Mouse (Mus musculus) embryonic stem cell, embryonic (primary cell): ENCODE measurements around the gene Sema5b.
"Not testable (repeated sequence)": the region's sequence is repeated elsewhere in the genome, so short reads cannot be mapped to it uniquely, and the experiment has no call there.

Experiments used
- CTCF ChIA-PET, 4 experiments: fragments of 300-600 bp in 2 of 4; fragments of 350-600 bp in 2 of 4; sonication (Branson Sonifier 250); formaldehyde crosslinking; loops; one replicate each; lab custom pipeline; 2022; ENCODE audit warnings: inconsistent platforms in 2 of 4; lab: Charles Lee
- POLR2A ChIA-PET, 4 experiments: fragments of 300-600 bp in 2 of 4; fragments of 350-600 bp in 2 of 4; sonication (Branson Sonifier 250); formaldehyde crosslinking; loops; one replicate each; lab custom pipeline; 2022; ENCODE audit warnings: antibody characterized with exemption in 4 of 4, inconsistent platforms in 1 of 4; lab: Charles Lee

The Sema5b gene

GRCm38 (mm10) chr16:35540333-35541116 is 420 bp upstream of the Sema5b start:
- ChIA-PET CTCF (interaction anchor here (0.5 to 5.3 kb wide), 139 partner anchors 9 to 1134 kb away, joined by 3 to 79 read pairs (median 4); partner anchors contain the start of genes Pdia5 (in 2 of the 4), Dtx3l (in 1 of the 4) and Sec22a (in 1 of the 4)), POLR2A (interaction anchor here (0.5 to 3.4 kb wide), 73 partner anchors 8 to 931 kb away, joined by 3 to 23 read pairs (median 4); partner anchors contain the start of genes Pdia5 (in 2 of the 4) and Sec22a (in 1 of the 4))

- ChIA-PET CTCF (interaction anchor here (0.5 to 5.3 kb wide), 49 partner anchors 8 to 1133 kb away, joined by 3 to 79 read pairs (median 7); partner anchors contain the start of genes Dtx3l (in 1 of the 4), Pdia5 (in 1 of the 4) and Sec22a (in 1 of the 4)), POLR2A (interaction anchor here (0.6 to 3.4 kb wide), 49 partner anchors 10 to 1098 kb away, joined by 3 to 23 read pairs (median 4); partner anchors contain the start of genes Pdia5 (in 2 of the 4) and Sec22a (in 1 of the 4))
Measured at GRCm38 (mm10) chr16:35541661-35542420, 896 bp downstream of the Sema5b start.

- ChIA-PET CTCF (interaction anchor here in 2 of 4 experiments (0.6 to 1.4 kb wide), 2 partner anchors 86 to 136 kb away, joined by 3 read pairs; no protein-coding TSS in a partner anchor), POLR2A (interaction anchor here in 3 of 4 experiments (0.5 to 1.6 kb wide), 5 partner anchors 14 to 86 kb away, joined by 3 to 5 read pairs (median 4); no protein-coding TSS in a partner anchor)
Measured at GRCm38 (mm10) chr16:35542421-35542780, 1.5 kb downstream of the Sema5b start.

GRCm38 (mm10) chr16:35545723-35546122 is 4.8 kb downstream of the Sema5b start:
- CTCF ChIA-PET, result interaction anchor here in 1 of 4 experiments (1.2 kb wide), 1 partner anchor 12 kb away, joined by 3 read pairs; no protein-coding TSS in a partner anchor
- POLR2A ChIA-PET, result interaction anchor here in 2 of 4 experiments (0.8 to 2.2 kb wide), 5 partner anchors 8 to 112 kb away, joined by 3 to 6 read pairs (median 5); no protein-coding TSS in a partner anchor

GRCm38 (mm10) chr16:35547966-35548365 is 7.0 kb downstream of the Sema5b start:
- CTCF ChIA-PET, result no interaction called here

GRCm38 (mm10) chr16:35549354-35549753 is 8.4 kb downstream of the Sema5b start:
- CTCF ChIA-PET, result interaction anchor here in 2 of 4 experiments (0.7 to 1.1 kb wide), 3 partner anchors 9 to 178 kb away, joined by 3 to 8 read pairs (median 3); partner anchors contain the start of gene Sema5b (in 1 of the 2)
- POLR2A ChIA-PET, result interaction anchor here in 2 of 4 experiments (0.7 to 1.6 kb wide), 3 partner anchors 9 to 29 kb away, joined by 3 to 4 read pairs (median 3); no protein-coding TSS in a partner anchor

More at GRCm38 (mm10) chr16:35547966-35548365, 7.0 kb downstream of the Sema5b start:
- POLR2A ChIA-PET, result interaction anchor here in 1 of 4 experiments (0.7 to 2.2 kb wide), 3 partner anchors 8 to 110 kb away, joined by 5 read pairs; no protein-coding TSS in a partner anchor

GRCm38 (mm10) chr16:35555596-35556482 is 14.9 kb downstream of the Sema5b start:
- CTCF ChIA-PET, result interaction anchor here in 3 of 4 experiments (0.9 to 1.7 kb wide), 5 partner anchors 15 to 72 kb away, joined by 3 to 8 read pairs (median 3); partner anchors contain the start of gene Sema5b (in 2 of the 3)
- POLR2A ChIA-PET, result interaction anchor here in 3 of 4 experiments (0.7 to 3.6 kb wide), 14 partner anchors 9 to 72 kb away, joined by 3 to 15 read pairs (median 4); partner anchors contain the start of gene Sema5b (in 1 of the 3)

- POLR2A ChIA-PET, result interaction anchor here in 3 of 4 experiments (0.6 to 3.6 kb wide), 11 partner anchors 11 to 213 kb away, joined by 3 to 15 read pairs (median 4); partner anchors contain the start of genes Hspbap1 (in 1 of the 3) and Sema5b (in 1 of the 3)
- CTCF ChIA-PET, result interaction anchor here in 2 of 4 experiments (0.7 to 1.7 kb wide), 4 partner anchors 16 to 57 kb away, joined by 3 to 8 read pairs (median 4); partner anchors contain the start of gene Sema5b (in 1 of the 2)
Measured at GRCm38 (mm10) chr16:35557038-35557437, 16.1 kb downstream of the Sema5b start.

GRCm38 (mm10) chr16:35561541-35561940 is 20.6 kb downstream of the Sema5b start:
- ChIA-PET POLR2A (interaction anchor here in 1 of 4 experiments (1.3 kb wide), 1 partner anchor 9 kb away, joined by 3 read pairs; no protein-coding TSS in a partner anchor), CTCF (no interaction called here)

GRCm38 (mm10) chr16:35564246-35564905 is 23.4 kb downstream of the Sema5b start:
- ChIA-PET CTCF (interaction anchor here in 3 of 4 experiments (0.5 to 1.0 kb wide), 4 partner anchors 21 to 895 kb away, joined by 3 to 12 read pairs (median 3); no protein-coding TSS in a partner anchor), POLR2A (interaction anchor here (0.6 to 2.5 kb wide), 15 partner anchors 9 to 559 kb away, joined by 3 to 11 read pairs (median 4); partner anchors contain the start of gene Pdia5 (in 1 of the 4))

GRCm38 (mm10) chr16:35565601-35566000 is 24.7 kb downstream of the Sema5b start:
- POLR2A ChIA-PET, result interaction anchor here in 1 of 4 experiments (1.1 to 1.2 kb wide), 2 partner anchors 23 to 323 kb away, joined by 3 read pairs; no protein-coding TSS in a partner anchor
- CTCF ChIA-PET, result not testable (repeated sequence)

- POLR2A ChIA-PET, result interaction anchor here (0.5 to 2.5 kb wide), 14 partner anchors 10 to 318 kb away, joined by 3 to 10 read pairs (median 4); partner anchors contain the start of gene Sema5b (in 2 of the 4)
- CTCF ChIA-PET, result interaction anchor here in 3 of 4 experiments (0.5 to 0.7 kb wide), 3 partner anchors 28 to 940 kb away, joined by 3 read pairs; no protein-coding TSS in a partner anchor
Measured at GRCm38 (mm10) chr16:35568225-35568880, 27.4 kb downstream of the Sema5b start.

- ChIA-PET POLR2A (interaction anchor here in 3 of 4 experiments (1.3 to 3.8 kb wide), 6 partner anchors 16 to 29 kb away, joined by 4 to 28 read pairs (median 8); partner anchors contain the start of gene Sema5b (in 1 of the 3)), CTCF (interaction anchor here in 1 of 4 experiments (0.8 kb wide), 2 partner anchors 27 to 466 kb away, joined by 5 to 7 read pairs; no protein-coding TSS in a partner anchor)
Measured at GRCm38 (mm10) chr16:35569347-35569746, 28.4 kb downstream of the Sema5b start.

- ChIA-PET POLR2A (interaction anchor here in 2 of 4 experiments (1.3 to 3.8 kb wide), 4 partner anchors 16 to 29 kb away, joined by 4 to 28 read pairs (median 9); partner anchors contain the start of gene Sema5b (in 1 of the 2)), CTCF (interaction anchor here in 1 of 4 experiments (0.8 kb wide), 2 partner anchors 26 to 467 kb away, joined by 5 to 7 read pairs; no protein-coding TSS in a partner anchor)
Measured at GRCm38 (mm10) chr16:35569758-35570157, 28.8 kb downstream of the Sema5b start.
